Mouse (Mus musculus): ENCODE results near the gene H2-Ab1.
A peak's percentile ranks its signal among the peaks of the same experiment; 100 is the strongest.
"Not testable (repeated sequence)": the region's sequence is repeated elsewhere in the genome, so short reads cannot be mapped to it uniquely, and the experiment has no call there.

H2-Ab1 gene

GRCm38 (mm10) chr17:34309225-34309624 lies 51.7 kb downstream of the H2-Ab1 start:
- no peak for DNase-seq (ENCODE audit: low spot score)

- peak; percentile 42 for DNase-seq (ENCODE audit: low spot score)
Observed at GRCm38 (mm10) chr17:34309683-34310385, 52.3 kb downstream of the H2-Ab1 start.

- not testable (repeated sequence) for DNase-seq (ENCODE audit: low spot score)
Observed at GRCm38 (mm10) chr17:34310526-34310925, 53.0 kb downstream of the H2-Ab1 start.

- no peak for DNase-seq (ENCODE audit: low spot score)
Observed at GRCm38 (mm10) chr17:34312185-34312584, 54.7 kb downstream of the H2-Ab1 start.

- DNase-seq (ENCODE audit: low spot score) = peak; percentile 27
Observed at GRCm38 (mm10) chr17:34313393-34313792, 55.9 kb downstream of the H2-Ab1 start.

- no peak for DNase-seq (ENCODE audit: low spot score)
Observed at GRCm38 (mm10) chr17:34314286-34314685, 56.8 kb downstream of the H2-Ab1 start.

- no peak for DNase-seq (ENCODE audit: low spot score)
Observed at GRCm38 (mm10) chr17:34315512-34315911, 58.0 kb downstream of the H2-Ab1 start.

- no peak for DNase-seq (ENCODE audit: low spot score)
Observed at GRCm38 (mm10) chr17:34316697-34317096, 59.2 kb downstream of the H2-Ab1 start.

GRCm38 (mm10) chr17:34317275-34317674 lies 59.8 kb downstream of the H2-Ab1 start:
- no peak for DNase-seq (ENCODE audit: low spot score)

All from c-Kit-positive CD71-positive TER-119-positive erythroid progenitor cells, embryonic 14.5 days (primary cell).